Mouse (Mus musculus) kidney, embryonic 15.5 days (tissue): Measurements from ENCODE around the gene Zyg11b. TPM values are rescaled to one million over a fixed set of nuclear protein-coding genes. Genes with fewer than 3 reads are reported as not detected.

Experiments used
- ATAC-seq: fragments of 200-750 bp; cut with Nextera tagmentation; replicated peaks from 2 replicates; pipeline ENCODE4 v1.8.0; 2017; ENCODE audit warnings: moderate TSS enrichment; ENCODE audit not compliant: low FRiP score
- H3K27ac ChIP-seq: fragments of 300-500 bp; sonication (generic); 2 replicates; pipeline ENCODE4 v1.5.1; 2015; ENCODE audit warnings: mild to moderate bottlenecking, inconsistent platforms
- H3K27me3 ChIP-seq: fragments of 300-500 bp; sonication (generic); 2 replicates; pipeline ENCODE4 v1.6.1; 2015; ENCODE audit warnings: inconsistent platforms
- H3K36me3 ChIP-seq: fragments of 300-500 bp; sonication (generic); 2 replicates; pipeline ENCODE4 v1.6.1; 2015; ENCODE audit warnings: inconsistent platforms
- H3K4me1 ChIP-seq: fragments of 300-500 bp; sonication (generic); 2 replicates; pipeline ENCODE4 v1.6.1; 2015; ENCODE audit warnings: inconsistent platforms
- H3K4me2 ChIP-seq: fragments of 300-500 bp; sonication (generic); 2 replicates; pipeline ENCODE4 v1.6.1; 2015; ENCODE audit warnings: moderate library complexity, mild to moderate bottlenecking, inconsistent platforms
- H3K4me3 ChIP-seq: fragments of 300-500 bp; sonication (generic); replicated peaks from 2 replicates; pipeline ENCODE4 v1.5.1; 2015; ENCODE audit warnings: mild to moderate bottlenecking, inconsistent platforms
- H3K9ac ChIP-seq: fragments of 300-500 bp; sonication (generic); 2 replicates; pipeline ENCODE4 v1.6.1; 2015; ENCODE audit warnings: mild to moderate bottlenecking, inconsistent platforms
- H3K9me3 ChIP-seq: fragments of 300-500 bp; sonication (generic); replicated peaks from 2 replicates; pipeline ENCODE4 v1.6.1; 2016; ENCODE audit warnings: inconsistent platforms
- WGBS: fragments of 180-500 bp; shearing (Covaris S2); methylation state at CpG from one replicate; pipeline ENCODE4 v1.1.7; 2015; ENCODE audit warnings: mixed read lengths; 5-methylcytosine and 5-hydroxymethylcytosine counted together
- polyA plus RNA-seq: library from polyadenylated mRNA; unstranded; fragments of >200 nt; fragmentation: Nextera tagmentation; extraction: Ambion mirVana; gene quantifications from 2 replicates; pipeline ENCODE4 v1.2.1, GENCODE M21; 2015

The Zyg11b gene
- polyA plus RNA-seq: 10.6 and 12.2 TPM in 2 replicates

- peak within 1 kb of the TSS; percentile 95 for H3K27ac ChIP-seq
- H3K27me3 ChIP-seq: no peaks in the 10 kb centered on the region
- ATAC-seq: peak; percentile 97
- H3K4me3 ChIP-seq: peak within 1 kb of the TSS; percentile 95
- H3K4me1 ChIP-seq: peaks cover 16% of the 10 kb centered on the region
- under 1% methylated on average over 52 of the region's 58 CpGs for WGBS
- H3K36me3 ChIP-seq: no peaks in the 10 kb centered on the region
- peak within 1 kb of the TSS; percentile 65 for H3K4me2 ChIP-seq
- H3K9me3 ChIP-seq: 0 out of 2 replicates have a peak, but pooled peaks cover 6% of the 10 kb centered on the region
- peak within 1 kb of the TSS; percentile 90 for H3K9ac ChIP-seq
Measured at GRCm38 (mm10) chr4:108300670-108301373, at the start of gene Zyg11b. Zyg11b (minus strand) TSS chr4:108301096.

- H3K4me2 ChIP-seq: no peak overlapping the region
- H3K9ac ChIP-seq: no peak overlapping the region
- H3K4me3 ChIP-seq: no peak overlapping the region
- no peaks in the 10 kb centered on the region for H3K27me3 ChIP-seq
- H3K27ac ChIP-seq: peak overlapping the region; percentile 87
- H3K9me3 ChIP-seq: no peaks in the 10 kb centered on the region
- ATAC-seq: no peak
- 22% methylated on average over 8 of the region's 8 CpGs for WGBS
- H3K36me3 ChIP-seq: no peaks in the 10 kb centered on the region
- peaks cover 59% of the 10 kb centered on the region for H3K4me1 ChIP-seq
Measured at GRCm38 (mm10) chr4:108349836-108350547, 49.1 kb upstream of the Zyg11b start.

GRCm38 (mm10) chr4:108349064-108349463 is 48.2 kb upstream of the Zyg11b start:
- Histone ChIP-seq H3K4me3 (no peak overlapping the region), H3K27me3 (no peaks in the 10 kb centered on the region), H3K9me3 (no peaks in the 10 kb centered on the region), H3K4me2 (no peak overlapping the region), H3K36me3 (no peaks in the 10 kb centered on the region), H3K9ac (no peak overlapping the region), H3K27ac (peak overlapping the region; percentile 81), H3K4me1 (peaks cover 61% of the 10 kb centered on the region)
- WGBS: 81% methylated on average over 3 of the region's 3 CpGs
- ATAC-seq: no peak

GRCm38 (mm10) chr4:108348256-108348875 is 47.5 kb upstream of the Zyg11b start:
- peak overlapping the region; percentile 81 for H3K27ac ChIP-seq
- 0 out of 2 replicates have a peak overlapping the region, but pooled peaks have one; percentile 18 for H3K9ac ChIP-seq
- H3K9me3 ChIP-seq: no peaks in the 10 kb centered on the region
- no peaks in the 10 kb centered on the region for H3K27me3 ChIP-seq
- peaks cover 64% of the 10 kb centered on the region for H3K4me1 ChIP-seq
- H3K36me3 ChIP-seq: no peaks in the 10 kb centered on the region
- WGBS: 39% methylated on average over 5 of the region's 5 CpGs
- no peak for ATAC-seq
- H3K4me2 ChIP-seq: no peak overlapping the region
- H3K4me3 ChIP-seq: no peak overlapping the region

GRCm38 (mm10) chr4:108347111-108347510 is 46.2 kb upstream of the Zyg11b start:
- H3K27ac ChIP-seq: peak overlapping the region; percentile 81; the same call in 1 of the 2 replicates
- H3K9me3 ChIP-seq: no peaks in the 10 kb centered on the region
- no peak overlapping the region for H3K9ac ChIP-seq
- no peak for ATAC-seq
- H3K4me2 ChIP-seq: no peak overlapping the region
- H3K27me3 ChIP-seq: no peaks in the 10 kb centered on the region
- 69% methylated on average over 5 of the region's 5 CpGs for WGBS
- no peak overlapping the region for H3K4me3 ChIP-seq
- H3K4me1 ChIP-seq: peaks cover 64% of the 10 kb centered on the region
- no peaks in the 10 kb centered on the region for H3K36me3 ChIP-seq

- peak overlapping the region; percentile 80 for H3K27ac ChIP-seq
- 31% methylated on average over 5 of the region's 5 CpGs for WGBS
- no peaks in the 10 kb centered on the region for H3K36me3 ChIP-seq
- H3K27me3 ChIP-seq: no peaks in the 10 kb centered on the region
- no peaks in the 10 kb centered on the region for H3K9me3 ChIP-seq
- H3K9ac ChIP-seq: no peak overlapping the region
- no peak for ATAC-seq
- no peak overlapping the region for H3K4me2 ChIP-seq
- H3K4me1 ChIP-seq: peaks cover 56% of the 10 kb centered on the region
- no peak overlapping the region for H3K4me3 ChIP-seq
Measured at GRCm38 (mm10) chr4:108345826-108346225, 44.9 kb upstream of the Zyg11b start.

- Histone ChIP-seq H3K4me3 (no peak overlapping the region), H3K9ac (no peak overlapping the region), H3K9me3 (no peaks in the 10 kb centered on the region), H3K4me2 (peak overlapping the region; percentile 29), H3K27ac (peak overlapping the region; percentile 80), H3K4me1 (peaks cover 45% of the 10 kb centered on the region), H3K36me3 (peaks cover 8% of the 10 kb centered on the region), H3K27me3 (no peaks in the 10 kb centered on the region)
- peak; percentile 15 for ATAC-seq
- WGBS: 11% methylated on average over 7 of the region's 7 CpGs
Measured at GRCm38 (mm10) chr4:108344631-108345083, 43.8 kb upstream of the Zyg11b start.

GRCm38 (mm10) chr4:108339277-108339690 is 38.4 kb upstream of the Zyg11b start:
- WGBS: 18% methylated on average over 4 of the region's 4 CpGs
- Histone ChIP-seq H3K4me1 (peaks cover 5% of the 10 kb centered on the region), H3K36me3 (peaks cover 53% of the 10 kb centered on the region), H3K4me2 (no peak overlapping the region), H3K4me3 (no peak overlapping the region), H3K9me3 (no peaks in the 10 kb centered on the region), H3K27ac (no peak overlapping the region), H3K27me3 (no peaks in the 10 kb centered on the region), H3K9ac (no peak overlapping the region)
- peak; percentile 47; the same call in 1 of the 2 replicates for ATAC-seq

GRCm38 (mm10) chr4:108338811-108339210 is 37.9 kb upstream of the Zyg11b start:
- WGBS: 74% methylated on average over 10 of the region's 10 CpGs
- Histone ChIP-seq H3K4me1 (peaks cover 1% of the 10 kb centered on the region; the same call in 1 of the 2 replicates), H3K4me2 (no peak overlapping the region), H3K9ac (no peak overlapping the region), H3K9me3 (no peaks in the 10 kb centered on the region), H3K4me3 (no peak overlapping the region), H3K27ac (no peak overlapping the region), H3K36me3 (peaks cover 58% of the 10 kb centered on the region), H3K27me3 (no peaks in the 10 kb centered on the region)
- ATAC-seq: no peak

- no peaks in the 10 kb centered on the region for H3K4me1 ChIP-seq
- 68% methylated on average over 9 of the region's 9 CpGs for WGBS
- H3K9me3 ChIP-seq: no peaks in the 10 kb centered on the region
- H3K9ac ChIP-seq: no peak overlapping the region
- H3K4me3 ChIP-seq: no peak overlapping the region
- no peak overlapping the region for H3K27ac ChIP-seq
- H3K27me3 ChIP-seq: no peaks in the 10 kb centered on the region
- H3K36me3 ChIP-seq: peaks cover 62% of the 10 kb centered on the region
- no peak overlapping the region for H3K4me2 ChIP-seq
- no peak for ATAC-seq
Measured at GRCm38 (mm10) chr4:108338321-108338733, 37.4 kb upstream of the Zyg11b start.

- 64% methylated on average over 3 of the region's 3 CpGs for WGBS
- Histone ChIP-seq H3K4me2 (no peak overlapping the region), H3K9ac (no peak overlapping the region), H3K4me1 (no peaks in the 10 kb centered on the region), H3K36me3 (peaks cover 67% of the 10 kb centered on the region), H3K9me3 (no peaks in the 10 kb centered on the region), H3K27ac (no peak overlapping the region), H3K27me3 (no peaks in the 10 kb centered on the region), H3K4me3 (no peak overlapping the region)
- no peak for ATAC-seq
Measured at GRCm38 (mm10) chr4:108337817-108338216, 36.9 kb upstream of the Zyg11b start.

- Histone ChIP-seq H3K4me2 (no peak overlapping the region), H3K27ac (no peak overlapping the region), H3K27me3 (no peaks in the 10 kb centered on the region), H3K9me3 (no peaks in the 10 kb centered on the region), H3K36me3 (peaks cover 78% of the 10 kb centered on the region), H3K4me1 (no peaks in the 10 kb centered on the region), H3K4me3 (no peak overlapping the region), H3K9ac (no peak overlapping the region)
- ATAC-seq: no peak
- 72% methylated on average over 2 of the region's 2 CpGs for WGBS
Measured at GRCm38 (mm10) chr4:108336765-108337164, 35.9 kb upstream of the Zyg11b start.
